Mouse (Mus musculus) small intestine, adult 2 months (tissue): ENCODE measurements around the gene Scyl3.

Experiments used
- CTCF ChIP-seq: fragments of 200-500 bp; IDR thresholded peaks from 2 replicates; pipeline ENCODE4 v1.5.1; 2012; ENCODE audit warnings: low read depth, mild to moderate bottlenecking, control low read depth, inconsistent platforms, low read length, moderate library complexity, mixed read lengths; ENCODE audit not compliant: insufficient replicate concordance, insufficient read length; ENCODE audit errors: extremely low read depth
- POLR2A ChIP-seq: fragments of 200-500 bp; IDR thresholded peaks from 2 replicates; pipeline ENCODE4 v1.6.1; 2012; ENCODE audit warnings: low read depth, mild to moderate bottlenecking, control low read depth, inconsistent platforms, low read length, moderate library complexity

- TF ChIP-seq CTCF (no peak), POLR2A (no peak)
Measured at GRCm38 (mm10) chr1:163893774-163894527, 34.9 kb upstream of the Scyl3 start.
